Mouse (Mus musculus): Measurements from ENCODE around the gene Ephx1.

DNA sequence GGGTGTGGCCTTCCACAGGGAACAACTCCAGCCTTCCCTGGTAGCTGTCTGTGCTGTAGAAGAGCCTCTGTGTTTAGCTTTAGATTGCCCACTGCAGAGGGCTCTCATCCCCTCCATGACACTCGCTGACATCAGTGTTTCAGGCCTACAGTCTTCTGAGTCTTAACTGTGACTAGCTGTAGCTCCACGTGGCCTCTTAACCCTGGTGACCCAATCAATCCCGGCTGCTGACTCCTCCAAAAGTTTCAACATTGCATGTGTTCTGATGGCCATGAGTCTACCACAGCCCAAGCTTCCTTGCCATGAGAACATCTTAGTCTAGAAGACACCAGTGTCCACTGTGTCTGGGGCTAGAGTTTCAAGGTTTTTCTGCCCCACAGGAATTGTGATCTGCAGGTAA is 30.0 kb downstream of the Ephx1 start:
- TF ChIP-seq CTCF (IDR thresholded peaks at IDR 0.05; ENCODE audit: low read depth) = no peak
- no peak for TF ChIP-seq EP300 (IDR thresholded peaks at IDR 0.05; ENCODE audit: low read depth)
